Mouse (Mus musculus): ENCODE measurements at regions not wholly inside any gene's neighbourhood (a gene's known extent, or its start where the extent isn't known, plus 50 kb on each side); places are given as distances from the start of the nearest gene placed in this dataset.
A peak's percentile ranks its signal among the peaks of the same experiment; 100 is the strongest.

- peak; percentile 7 for DNase-seq
Measured at GRCm38 (mm10) chr8:44525915-44526314, 409.3 kb upstream of the Fat1 start.

- DNase-seq: no peak
Measured at GRCm38 (mm10) chr8:44529696-44530095, 405.6 kb upstream of the Fat1 start.

GRCm38 (mm10) chr8:44548885-44549284 is 386.4 kb upstream of the Fat1 start:
- no peak for DNase-seq

- no peak for DNase-seq
Measured at GRCm38 (mm10) chr8:44559161-44559560, 376.1 kb upstream of the Fat1 start.

- no peak for DNase-seq
Measured at GRCm38 (mm10) chr8:44576314-44576858, 358.9 kb upstream of the Fat1 start.

- DNase-seq: no peak
Measured at GRCm38 (mm10) chr8:44576993-44577392, 358.3 kb upstream of the Fat1 start.

Measured in kidney, adult 18-20 months (tissue).